Mouse (Mus musculus) liver, adult 2 months (tissue): ENCODE data around the gene Ddi2.

Experiments used
- CTCF ChIP-seq: fragments of 200-500 bp; IDR thresholded peaks from 2 replicates; pipeline ENCODE4 v1.5.1; 2011; ENCODE audit warnings: low read depth, low read length, control low read depth
- POLR2A ChIP-seq: fragments of 200-500 bp; IDR thresholded peaks from 2 replicates; pipeline ENCODE4 v1.6.1; 2011; ENCODE audit warnings: low read length, control low read depth; ENCODE audit not compliant: insufficient read depth; ENCODE audit errors: extremely low read depth

DNA sequence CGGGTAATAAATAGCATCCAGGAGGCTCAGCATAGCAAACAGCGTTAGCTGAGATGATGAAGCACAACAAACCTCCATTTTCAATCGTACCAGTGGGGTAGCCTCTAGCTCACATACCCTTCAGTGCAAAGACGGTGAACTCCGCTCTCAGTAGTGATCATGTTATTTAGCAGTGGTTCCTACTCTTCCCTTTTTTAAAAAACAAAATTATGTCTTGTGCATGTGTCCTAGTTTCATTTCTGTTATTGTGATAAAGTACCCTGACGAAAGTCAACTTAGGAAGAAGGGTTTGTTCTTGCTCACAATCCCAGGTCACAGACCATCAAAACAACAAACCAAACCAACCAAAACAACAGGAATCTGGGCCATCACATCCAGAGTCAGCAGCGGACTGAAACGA is 77.2 kb downstream of the Ddi2 start:
- TF ChIP-seq POLR2A = no peak
- TF ChIP-seq CTCF = no peak
